Mouse (Mus musculus): ENCODE results near the gene Aamp.
A peak's percentile ranks its signal among the peaks of the same experiment; 100 is the strongest.

The Aamp gene

GRCm38 (mm10) chr1:74300347-74301110 lies 16.0 kb upstream of the Aamp start:
- no peak for DNase-seq

GRCm38 (mm10) chr1:74298996-74299395 lies 14.5 kb upstream of the Aamp start:
- DNase-seq: peak; percentile 48 to 58

GRCm38 (mm10) chr1:74298157-74298750 lies 13.7 kb upstream of the Aamp start:
- DNase-seq: no peak

- no peak for DNase-seq
Measured at GRCm38 (mm10) chr1:74297269-74297668, 12.7 kb upstream of the Aamp start.

GRCm38 (mm10) chr1:74296477-74296876 lies 11.9 kb upstream of the Aamp start:
- no peak for DNase-seq

- DNase-seq: peak; percentile 74 to 84
Measured at GRCm38 (mm10) chr1:74295456-74296171, 11.1 kb upstream of the Aamp start.

- peak; percentile 38 to 52 for DNase-seq
Measured at GRCm38 (mm10) chr1:74294733-74295455, 10.4 kb upstream of the Aamp start.

GRCm38 (mm10) chr1:74294090-74294643 lies 9.6 kb upstream of the Aamp start:
- no peak for DNase-seq

- DNase-seq: no peak
Measured at GRCm38 (mm10) chr1:74293306-74293960, 8.9 kb upstream of the Aamp start.

GRCm38 (mm10) chr1:74292331-74293020 lies 7.9 kb upstream of the Aamp start:
- DNase-seq: no peak

GRCm38 (mm10) chr1:74290141-74290540 lies 5.6 kb upstream of the Aamp start:
- DNase-seq: peak; percentile 37 to 44

- no peak for DNase-seq
Measured at GRCm38 (mm10) chr1:74289740-74290139, 5.2 kb upstream of the Aamp start.

- no peak for DNase-seq
Measured at GRCm38 (mm10) chr1:74289248-74289647, 4.7 kb upstream of the Aamp start.

GRCm38 (mm10) chr1:74288327-74288726 lies 3.8 kb upstream of the Aamp start:
- DNase-seq: no peak

GRCm38 (mm10) chr1:74286869-74287607 lies 2.5 kb upstream of the Aamp start:
- DNase-seq: peak in 1 of 2 experiments; percentile 37

GRCm38 (mm10) chr1:74285212-74286010 lies 873 bp upstream of the Aamp start:
- peak in 1 of 2 experiments; percentile 38 for DNase-seq

- peak in 1 of 2 experiments; percentile 43 for DNase-seq
Measured at GRCm38 (mm10) chr1:74283686-74284463, 663 bp downstream of the Aamp start.

GRCm38 (mm10) chr1:74282896-74283625 lies 1.5 kb downstream of the Aamp start:
- DNase-seq: no peak

Data from cerebellum, postnatal 36 days (tissue).